Mouse (Mus musculus): Measurements from ENCODE around the gene Itga2.

DNA sequence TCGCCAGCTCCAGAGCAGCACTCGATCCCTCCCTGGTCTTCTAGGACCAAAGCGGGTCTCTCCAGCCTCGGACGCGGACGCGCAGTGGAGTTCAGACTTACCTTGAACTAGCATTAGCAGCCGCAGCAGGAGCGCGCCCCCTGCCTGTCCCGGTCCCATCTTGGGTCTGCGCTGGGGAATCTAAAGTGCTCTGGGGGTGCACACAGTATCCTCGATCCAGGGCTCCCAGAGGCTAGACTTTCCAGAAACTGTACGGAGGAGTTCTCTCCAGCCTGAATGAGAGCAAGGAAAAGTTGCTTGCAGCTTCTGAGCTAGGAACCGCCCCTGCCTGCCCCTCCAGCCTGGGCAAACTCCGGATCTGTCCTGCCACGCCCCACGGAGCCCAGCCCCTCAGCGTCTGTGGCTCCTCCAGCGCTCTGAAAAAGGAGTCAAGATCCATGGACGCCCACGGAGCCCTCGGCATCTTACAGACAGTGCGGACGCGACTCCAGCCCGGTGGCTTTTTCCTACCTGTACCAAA lies at the start of gene Itga2:
- TF ChIP-seq POLR2A (IDR thresholded peaks at IDR 0.05; ENCODE audit: extremely low read depth, insufficient read depth, low read length) (no peak), CTCF (IDR thresholded peaks at IDR 0.05; ENCODE audit: low read depth, low read length) (peak; percentile 71)

Data from liver, adult 2 months (tissue).